Mouse (Mus musculus) neural tube, embryonic 10.5 days (tissue): ENCODE measurements around the gene Angel2.

Source experiments
- DNase-seq: peaks from one replicate; pipeline ENCODE4 v3.0.0-alpha.2; 2017; ENCODE audit warnings: low spot score; ENCODE audit errors: extremely low spot score

Gene Angel2

GRCm38 (mm10) chr1:190979100-190979563 is 54.2 kb downstream of the Angel2 start, which contains the start of gene Vash2:
Gene Vash2 (minus strand): TSS chr1:190979296.
- peak; percentile 91 for DNase-seq

GRCm38 (mm10) chr1:190980470-190980869 is 55.6 kb downstream of the Angel2 start:
- no peak for DNase-seq

- no peak for DNase-seq
These were observed 56.5 kb downstream of the Angel2 start for GRCm38 (mm10) chr1:190981412-190981811.

GRCm38 (mm10) chr1:190989437-190990082 is 64.6 kb downstream of the Angel2 start:
- DNase-seq: no peak

DNA sequence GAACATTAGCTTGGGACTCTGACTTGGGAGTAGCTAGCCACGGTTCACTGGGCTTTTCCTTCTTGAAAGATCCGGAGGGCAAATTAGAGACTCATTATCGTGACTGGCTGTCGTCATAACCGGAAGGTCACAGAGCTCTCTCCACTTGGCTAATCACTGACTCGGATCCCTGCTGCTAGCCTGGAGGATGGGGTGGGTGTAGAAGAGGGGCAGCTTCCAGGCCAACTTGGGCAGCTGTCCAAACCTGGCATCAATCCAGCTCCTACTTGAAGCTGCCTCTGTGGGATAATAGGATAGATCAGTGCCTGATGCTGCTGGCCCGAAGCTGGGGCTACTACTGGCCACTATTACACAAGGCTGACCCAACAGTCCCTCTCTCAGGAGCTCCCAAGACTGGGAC is 70.6 kb downstream of the Angel2 start:
- DNase-seq: no peak

DNA sequence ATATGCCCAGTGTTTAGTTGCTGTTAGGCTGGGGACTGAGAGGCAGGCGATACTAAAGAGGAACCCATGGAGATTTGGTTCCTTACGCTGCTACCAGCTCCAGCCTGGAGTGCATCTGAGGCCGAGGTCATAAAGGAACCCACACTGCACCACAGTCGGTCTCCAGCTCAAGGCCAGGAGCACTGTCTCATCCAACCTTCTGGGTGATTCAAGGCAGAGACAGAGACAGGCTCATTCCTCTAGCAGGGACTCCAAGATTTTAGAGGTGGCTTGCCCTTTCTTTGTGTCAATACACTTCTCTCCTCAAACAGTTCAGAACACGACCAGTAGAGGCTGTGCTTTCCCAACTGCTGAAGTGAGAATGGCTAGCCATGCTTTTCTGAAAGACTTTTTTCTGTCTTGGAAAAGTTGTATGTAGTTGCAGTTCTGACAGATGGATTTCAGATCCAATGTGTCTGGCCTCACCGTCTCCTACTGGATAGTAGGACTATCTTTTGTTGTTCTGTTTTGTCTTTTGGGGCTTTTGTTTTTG is 71.5 kb downstream of the Angel2 start:
- no peak for DNase-seq
